Mouse (Mus musculus) fat pad, adult 2 months (tissue): ENCODE data around the gene Ccdc181.
"Not testable (repeated sequence)": the region's sequence is repeated elsewhere in the genome, so short reads cannot be mapped to it uniquely, and the experiment has no call there.

Experiments used
- DNase-seq: peaks from one replicate; pipeline ENCODE4 v3.0.0-alpha.2; 2011; ENCODE audit warnings: low read depth, low spot score; ENCODE audit errors: extremely low read depth

The Ccdc181 gene

DNA sequence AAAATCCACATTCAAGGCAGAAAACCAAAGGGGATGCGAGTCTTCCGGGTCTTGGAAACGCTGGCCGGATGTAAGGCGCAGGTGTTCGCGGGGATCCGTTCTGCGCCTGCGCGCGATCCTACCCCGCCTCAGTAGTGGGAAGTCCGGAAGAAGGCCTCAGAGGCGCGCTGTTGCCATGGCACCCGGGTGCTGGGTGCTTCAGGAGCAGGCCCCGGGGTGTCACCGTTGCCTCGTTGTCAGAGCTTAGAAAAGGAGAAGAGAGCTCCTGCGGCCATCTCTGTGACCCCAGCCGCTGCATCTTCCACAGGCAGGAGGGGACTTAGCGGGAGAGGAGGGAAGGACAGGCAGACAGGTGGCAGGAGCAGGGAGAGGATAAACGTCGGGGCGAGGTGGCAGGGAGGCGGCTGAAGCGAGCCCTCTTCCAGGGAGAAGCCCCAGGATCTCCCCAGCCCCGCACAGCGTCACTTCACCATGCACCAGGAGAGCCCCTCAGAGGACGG, at the start of gene Ccdc181:
Gene Ccdc181 (plus strand): TSS at position 131 of the 500 bp plus-strand sequence.
- peak; percentile 26 for DNase-seq

DNA sequence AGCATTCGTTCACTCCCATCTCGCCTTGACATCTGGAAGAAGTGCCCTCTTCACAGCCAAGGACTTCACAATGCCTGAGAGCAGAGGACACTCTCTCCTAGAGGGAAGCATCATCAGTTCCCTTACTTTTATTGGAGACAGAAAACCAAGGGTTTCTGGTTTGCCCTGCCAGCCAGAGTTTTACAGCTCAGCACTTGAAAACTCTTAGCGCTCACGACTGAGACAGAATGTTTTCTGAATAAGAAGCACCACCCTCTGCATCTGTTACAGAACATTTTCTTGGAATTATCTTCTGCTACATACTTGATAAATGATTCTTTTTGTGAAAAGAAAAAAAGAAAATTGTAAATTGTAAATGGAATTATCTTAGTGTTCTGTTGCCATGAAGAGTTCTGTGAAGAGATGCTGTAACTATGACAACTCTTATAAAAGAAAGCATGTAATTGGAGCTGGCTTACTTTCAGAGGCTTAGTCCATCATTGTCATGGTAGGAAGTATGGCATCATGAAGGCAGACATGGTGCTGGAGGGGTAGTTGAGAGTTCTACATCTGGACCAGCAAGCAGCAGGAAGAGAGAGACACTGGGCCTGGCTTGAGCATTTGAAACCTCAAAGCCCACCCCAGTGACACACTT, 43.3 kb upstream of the Ccdc181 start:
- DNase-seq, result not testable (repeated sequence)

DNA sequence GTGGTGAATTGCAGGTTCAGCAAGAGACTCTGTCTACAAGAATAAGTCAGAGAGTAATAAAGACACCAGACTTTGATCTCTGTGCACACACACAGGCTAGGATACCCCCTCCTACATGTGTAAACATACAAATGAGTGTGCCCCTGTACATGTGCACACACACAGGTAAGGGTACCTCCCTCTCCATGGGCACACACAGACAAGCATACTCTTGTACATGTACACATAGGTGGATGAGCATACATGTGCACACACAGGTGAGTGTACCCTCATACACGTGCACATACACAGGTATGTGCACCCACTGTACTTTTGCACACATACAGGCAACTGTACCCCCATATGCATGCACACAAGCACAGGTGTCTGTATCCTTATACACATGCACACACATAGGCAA, 41.9 kb upstream of the Ccdc181 start:
- DNase-seq, result no peak

DNA sequence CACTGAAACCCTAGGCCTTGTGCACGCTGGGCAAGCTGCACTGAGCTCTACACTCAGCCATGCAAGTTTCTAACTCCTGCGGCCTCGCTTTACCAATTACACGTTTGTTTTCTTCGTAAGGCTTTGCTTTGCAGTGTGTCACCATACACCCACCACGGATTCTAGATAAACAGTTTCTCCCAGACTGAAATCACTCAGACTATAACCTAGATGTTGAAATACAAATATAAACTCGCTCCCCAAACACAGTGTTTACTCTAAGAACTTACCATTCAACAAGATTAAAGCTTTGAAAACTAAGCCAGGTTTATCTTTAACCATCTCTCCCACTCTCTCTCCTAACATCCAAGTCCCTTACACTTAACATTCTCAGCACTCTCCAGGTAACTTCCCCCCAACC, 40.3 kb upstream of the Ccdc181 start:
- no peak for DNase-seq

DNA sequence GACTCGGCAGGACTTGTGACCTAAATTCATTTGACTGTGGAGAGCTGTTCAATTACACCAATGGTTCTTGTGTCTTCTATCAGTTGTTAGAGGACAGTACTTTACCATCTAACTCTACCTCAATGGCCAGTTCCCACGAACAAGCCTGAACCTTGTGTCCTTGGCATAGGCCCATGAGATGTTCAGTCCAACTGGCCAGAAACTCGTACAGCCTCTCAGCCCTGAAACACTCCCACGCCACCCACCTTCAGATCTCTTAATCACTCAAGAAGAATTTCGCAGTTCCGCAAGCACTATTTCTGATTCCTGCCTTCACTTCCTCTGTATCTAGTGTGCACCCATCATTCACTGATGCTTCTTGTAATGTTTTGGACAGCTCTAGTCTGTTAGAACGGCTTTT, 39.3 kb upstream of the Ccdc181 start:
- DNase-seq, result peak; percentile 87

DNA sequence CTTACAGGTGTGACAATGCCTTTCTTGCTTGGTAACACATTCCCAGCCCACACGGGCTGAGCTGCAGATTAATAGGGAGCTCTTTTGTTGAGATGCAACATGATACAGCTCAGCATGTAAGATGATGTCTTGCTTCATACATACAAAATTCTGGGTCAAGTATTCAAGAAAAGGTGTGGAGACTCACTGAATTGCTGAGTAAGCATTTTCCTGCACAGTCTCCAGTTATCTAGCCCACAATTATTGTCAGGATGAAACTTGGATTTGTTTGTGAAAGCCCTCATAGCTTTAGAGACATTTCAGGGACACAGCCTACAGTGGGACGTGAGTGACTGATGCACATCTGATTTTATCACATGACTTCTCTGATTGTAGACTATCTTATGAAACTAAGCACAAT, 33.9 kb upstream of the Ccdc181 start:
- DNase-seq, result no peak

DNA sequence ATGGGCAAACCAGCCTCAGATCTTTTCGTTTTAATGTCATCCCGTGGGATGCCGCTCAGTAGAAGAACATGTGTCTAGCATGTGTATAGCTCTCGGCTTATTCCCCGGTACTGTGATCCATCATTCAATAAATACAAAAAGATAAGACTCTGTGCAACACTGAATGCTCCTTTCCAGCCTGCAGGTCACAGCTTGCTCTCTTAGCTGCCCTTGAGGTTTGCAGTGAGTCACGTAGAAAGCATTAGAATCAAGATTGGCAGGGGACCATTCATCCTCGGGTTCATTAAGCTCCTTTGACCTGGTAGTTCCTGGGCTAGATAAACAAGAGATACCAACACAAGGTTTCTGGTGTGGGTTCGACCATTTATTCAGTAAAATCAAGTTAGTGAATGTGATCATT, 32.6 kb upstream of the Ccdc181 start:
- peak; percentile 83 for DNase-seq

DNA sequence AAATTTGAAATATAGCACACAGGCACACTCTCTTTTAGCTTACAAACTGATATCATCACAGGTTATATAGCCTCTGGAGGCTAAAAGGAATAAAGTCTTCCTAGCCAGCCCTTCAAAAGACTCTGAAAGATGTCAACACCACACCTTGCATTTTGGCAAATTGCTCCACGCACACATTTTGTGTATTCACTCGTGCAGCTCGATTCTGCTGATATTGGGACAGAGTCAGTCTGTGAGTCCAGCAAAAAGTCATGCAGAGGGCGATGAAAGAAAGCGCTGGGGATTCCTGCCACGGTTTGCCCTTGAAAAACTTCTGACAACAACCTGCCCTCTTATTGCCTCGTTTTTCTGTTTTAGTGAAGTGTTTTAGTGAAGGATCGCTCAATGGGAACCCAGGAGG, 27.9 kb upstream of the Ccdc181 start:
- DNase-seq, result no peak

DNA sequence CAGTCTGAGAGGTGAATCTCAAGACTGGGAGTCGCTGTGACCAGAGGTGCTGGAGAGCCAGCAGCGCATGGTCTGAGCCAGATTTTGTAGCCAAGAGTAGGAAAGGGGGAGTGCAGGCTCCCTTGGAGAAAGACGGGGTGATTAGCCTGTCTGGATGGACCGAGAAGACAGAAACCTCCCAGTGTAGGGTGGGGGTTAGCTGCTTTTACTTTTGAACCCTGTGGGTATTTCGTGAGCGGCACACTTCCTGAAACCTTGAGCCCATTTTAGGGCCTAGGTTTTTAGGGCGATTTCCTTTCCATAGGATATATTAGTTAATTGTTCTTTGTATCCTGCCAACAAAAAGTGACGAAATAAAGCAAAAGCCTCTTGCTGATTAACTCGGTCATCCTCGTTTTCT, 27.4 kb upstream of the Ccdc181 start:
- DNase-seq, result peak; percentile 19

DNA sequence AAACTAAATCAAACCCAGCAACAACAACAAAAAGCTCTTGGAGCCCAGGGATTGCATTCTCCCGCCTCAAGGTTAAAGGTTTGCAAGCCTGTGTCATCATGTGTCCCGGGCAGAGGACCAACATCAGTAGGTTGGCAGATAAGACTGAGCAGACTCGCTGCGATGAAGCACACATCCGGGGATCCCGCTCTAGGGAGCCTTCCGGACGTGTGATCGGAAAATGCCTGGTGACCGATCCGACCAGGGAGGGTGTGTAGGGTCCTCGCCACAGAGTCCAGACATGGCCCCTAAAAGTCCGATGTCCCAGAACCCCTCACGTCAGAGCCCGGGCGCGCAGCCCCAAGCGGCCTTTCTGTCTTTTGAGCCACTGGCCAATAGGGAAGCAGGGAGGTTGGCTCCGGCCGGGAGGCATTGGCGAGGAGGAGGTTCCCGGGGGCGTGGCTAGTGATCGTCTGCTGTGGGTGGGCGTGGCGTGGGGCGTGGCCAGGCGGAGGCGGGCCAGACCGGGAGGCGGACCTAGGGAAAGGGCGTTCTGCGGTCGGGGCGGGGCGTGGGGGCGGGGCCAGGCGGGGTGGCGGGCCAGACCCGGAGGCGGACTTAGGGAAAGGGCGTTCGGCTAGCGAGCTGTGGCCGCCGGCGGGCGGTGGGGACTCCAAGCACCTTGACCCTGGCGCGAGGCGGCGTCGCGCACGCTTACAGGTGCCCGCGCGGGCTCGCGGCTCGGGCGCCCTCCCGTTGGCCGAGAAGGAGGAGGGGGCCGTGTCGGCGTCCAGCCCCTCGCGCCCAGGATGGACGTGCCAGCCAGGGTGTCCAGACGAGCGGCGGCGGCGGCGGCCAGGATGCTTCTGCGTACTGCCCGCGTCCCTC, 26.7 kb upstream of the Ccdc181 start, which contains the start of gene Slc19a2:
Gene Slc19a2 (plus strand): TSS at position 582 of the 867 bp plus-strand sequence.
- peak; percentile 78 for DNase-seq

DNA sequence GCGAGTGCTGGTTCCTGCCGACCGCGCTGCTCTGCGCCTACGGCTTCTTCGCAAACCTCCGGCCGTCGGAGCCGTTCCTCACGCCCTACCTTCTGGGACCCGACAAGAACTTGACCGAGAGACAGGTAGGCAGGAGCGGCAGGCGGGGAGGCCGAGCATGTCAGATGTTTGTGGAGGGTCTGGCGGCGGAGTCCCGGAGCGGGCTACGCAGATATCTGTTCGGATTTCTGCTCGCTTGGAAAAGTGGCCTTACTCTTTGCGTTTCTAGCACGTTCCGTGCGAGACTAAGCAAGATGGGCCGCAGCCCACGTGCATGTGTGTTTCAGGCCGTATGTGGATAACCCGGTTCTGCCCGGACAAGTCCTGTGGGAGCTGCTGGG, 26.1 kb upstream of the Ccdc181 start:
- no peak for DNase-seq

DNA sequence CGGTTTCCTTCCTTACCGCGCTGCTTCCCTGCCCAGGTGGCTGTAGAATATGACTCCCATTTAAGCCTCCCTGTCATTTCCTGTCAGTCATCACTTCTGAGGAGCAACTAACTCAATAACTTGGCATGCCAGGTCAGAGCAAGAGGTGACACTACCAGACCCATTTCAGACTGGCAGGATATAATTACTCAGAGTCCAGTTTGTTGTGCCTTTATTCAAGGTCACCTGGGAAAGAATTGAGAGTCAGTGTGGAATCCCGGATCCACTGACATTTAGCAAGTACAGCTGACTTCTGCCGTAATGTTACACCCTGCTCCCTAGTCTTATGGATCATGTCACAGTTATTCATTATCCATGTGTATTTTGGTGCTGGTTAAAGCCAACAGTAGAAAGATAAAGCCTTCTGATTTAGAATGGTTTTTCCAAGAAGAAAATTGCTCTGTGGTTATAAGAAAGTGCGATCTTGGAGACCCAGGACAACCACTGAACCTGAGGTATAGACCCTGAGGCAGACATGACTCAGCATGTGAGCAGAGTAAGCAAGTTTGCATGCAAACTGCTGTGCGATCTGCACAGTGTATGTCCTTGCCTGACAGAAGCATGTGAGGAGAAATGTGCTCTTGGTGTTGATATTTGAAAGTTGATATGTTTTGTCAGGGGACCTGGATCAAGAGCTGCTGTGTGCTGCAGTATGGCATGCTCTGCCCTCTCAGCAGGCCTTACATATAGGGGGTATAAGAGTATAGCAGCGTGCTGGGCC, 24.8 kb upstream of the Ccdc181 start:
- DNase-seq, result no peak

DNA sequence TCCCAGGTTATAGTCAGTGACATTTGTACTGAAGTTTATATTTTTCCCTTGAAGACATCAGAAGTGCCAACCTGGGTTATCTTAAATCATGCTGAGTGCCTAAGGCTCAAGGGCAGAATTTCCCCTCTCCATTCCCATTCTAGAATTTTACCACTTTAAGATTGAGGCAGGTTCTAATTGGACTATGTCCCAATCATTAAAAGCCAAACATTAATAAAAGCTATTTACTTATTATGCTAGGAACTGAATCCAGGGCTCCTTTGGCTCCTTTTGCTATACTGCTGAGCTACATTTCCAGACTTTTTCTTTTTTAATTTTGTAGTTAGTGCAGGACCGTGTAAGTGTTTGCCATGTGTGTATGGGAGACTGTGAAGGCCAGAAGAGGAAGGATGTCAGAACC, 23.9 kb upstream of the Ccdc181 start:
- no peak for DNase-seq

DNA sequence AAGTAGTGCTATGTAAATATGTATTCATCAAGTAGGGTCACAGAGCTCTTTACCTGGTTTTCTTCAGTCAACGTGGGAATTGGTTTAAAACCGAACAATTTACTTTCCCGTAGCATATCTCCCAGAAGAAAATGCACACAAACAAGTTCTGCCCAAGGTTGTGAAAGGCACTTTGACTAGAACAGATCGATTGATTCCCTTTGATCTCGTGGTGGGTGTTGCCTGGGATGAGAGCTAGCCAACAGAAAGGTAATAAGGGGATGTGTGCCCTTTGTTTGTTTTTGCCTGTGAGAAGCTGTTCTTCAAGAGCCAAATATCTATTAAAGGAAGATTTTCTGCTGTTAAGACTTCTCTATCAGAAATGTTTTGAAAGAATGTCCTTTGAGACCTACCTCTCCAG, 22.8 kb upstream of the Ccdc181 start:
- DNase-seq, result no peak

DNA sequence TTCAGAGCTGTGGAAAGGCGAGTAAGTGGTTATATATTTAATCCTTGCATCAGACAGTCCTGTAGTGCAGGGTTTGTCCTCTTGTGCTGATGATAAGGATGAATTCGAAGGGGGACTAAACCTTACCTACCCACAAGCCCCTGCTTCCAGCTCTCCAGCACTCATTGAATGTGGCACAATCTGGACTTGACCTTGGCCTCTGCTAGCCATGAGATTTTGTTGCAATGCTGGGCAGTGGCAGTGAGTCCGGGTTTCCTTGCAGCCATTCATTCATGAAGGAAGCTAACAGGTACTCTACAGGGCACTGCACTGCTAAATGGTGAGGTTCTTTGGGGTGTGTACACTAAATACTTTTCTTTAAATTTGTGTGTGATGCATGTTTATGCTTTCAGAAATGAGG, 20.5 kb upstream of the Ccdc181 start:
- no peak for DNase-seq

DNA sequence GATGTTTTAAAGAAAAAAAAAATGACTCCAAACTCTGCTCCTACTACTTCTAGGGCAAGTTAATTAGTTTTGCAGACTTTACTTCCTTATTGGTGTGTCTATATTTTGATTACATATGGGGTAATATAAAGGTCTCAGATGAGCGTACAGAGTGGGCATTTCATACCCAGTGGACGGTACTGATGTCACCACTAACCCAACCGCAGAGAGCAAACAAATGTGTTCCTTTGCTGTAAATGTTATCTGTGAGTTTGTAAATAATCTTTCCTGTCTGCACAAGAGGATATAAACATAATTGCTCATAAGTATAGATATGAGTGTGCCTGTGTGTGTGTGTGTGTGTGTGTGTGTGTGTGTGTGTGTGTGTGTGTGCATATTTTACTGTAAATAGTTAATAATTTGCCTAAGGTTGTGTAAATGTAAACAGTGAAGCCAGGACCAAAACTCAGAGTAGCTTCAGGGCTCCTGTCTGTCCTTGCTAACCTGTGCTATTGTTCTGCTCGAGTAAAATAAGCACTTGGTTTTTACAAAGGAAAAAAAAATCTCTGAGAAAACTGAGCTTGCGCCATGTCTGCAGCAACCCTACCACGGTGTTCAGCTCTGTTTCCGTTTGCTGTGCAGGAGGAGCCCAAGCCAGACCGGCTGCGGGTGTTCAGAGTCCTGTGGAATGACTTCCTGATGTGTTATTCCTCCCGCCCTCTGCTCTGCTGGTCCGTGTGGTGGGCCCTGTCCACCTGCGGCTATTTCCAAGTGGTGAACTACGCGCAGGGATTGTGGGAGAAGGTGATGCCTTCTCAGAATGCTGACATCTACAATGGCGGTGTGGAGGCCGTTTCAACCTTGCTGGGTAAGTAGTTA, 15.0 kb upstream of the Ccdc181 start:
- no peak for DNase-seq

DNA sequence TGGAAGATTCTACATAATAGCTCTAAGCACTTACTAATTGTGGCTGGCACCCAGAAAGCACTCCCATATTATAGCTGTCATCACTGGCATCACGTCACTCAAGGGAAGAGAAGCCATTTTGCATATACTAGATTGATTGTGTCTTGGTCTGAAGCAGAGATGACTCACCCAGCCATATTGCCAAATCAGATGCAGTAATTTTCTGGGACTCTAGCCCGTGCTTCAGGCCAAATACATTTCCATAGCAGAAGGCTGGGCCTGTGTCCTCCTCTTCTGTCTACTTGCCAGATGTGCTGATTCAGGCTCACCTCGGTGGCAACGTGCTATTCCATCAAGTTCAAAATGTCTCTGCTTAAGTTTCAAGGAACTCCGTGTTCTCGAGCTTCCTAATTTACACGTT, 13.8 kb upstream of the Ccdc181 start:
- peak; percentile 93 for DNase-seq

DNA sequence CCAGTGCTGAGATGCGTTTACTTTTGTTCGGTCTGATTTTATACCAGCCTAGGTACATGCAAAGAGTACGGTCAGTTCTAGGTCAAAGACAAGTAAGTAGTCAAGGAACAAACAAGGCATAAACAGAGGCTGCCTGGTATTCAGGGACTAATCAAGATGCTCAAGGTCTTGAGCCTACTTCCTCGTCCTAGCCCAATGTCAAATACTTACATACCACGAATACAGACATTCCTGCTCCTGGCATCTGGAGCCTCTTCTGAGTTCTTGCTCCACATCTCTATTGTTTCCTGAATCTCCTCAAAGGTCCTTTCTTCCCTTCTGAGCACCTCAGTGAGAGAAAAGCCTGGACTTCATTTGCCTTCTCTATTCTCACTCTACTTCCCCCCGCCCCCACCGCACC, 4.4 kb upstream of the Ccdc181 start:
- no peak for DNase-seq

DNA sequence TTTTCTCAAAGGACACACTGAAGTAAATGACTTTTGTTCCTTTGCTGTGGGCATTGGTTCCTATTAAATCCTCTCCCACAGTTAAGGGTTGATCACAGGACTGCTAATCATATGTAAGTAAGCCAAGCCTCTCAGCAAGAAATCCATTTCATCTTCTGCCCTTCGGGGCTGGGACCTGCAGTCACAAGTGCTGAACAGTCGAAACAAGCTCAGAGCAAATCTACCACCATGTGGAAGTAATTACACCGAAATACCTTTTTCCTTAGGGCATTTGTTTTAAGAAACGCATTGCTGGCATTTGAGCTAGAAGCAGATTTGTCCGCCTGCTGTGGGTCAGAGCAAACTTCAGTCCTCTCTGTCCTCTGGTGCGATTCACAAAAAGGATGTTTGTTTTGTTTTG, 1.7 kb upstream of the Ccdc181 start:
- no peak for DNase-seq

DNA sequence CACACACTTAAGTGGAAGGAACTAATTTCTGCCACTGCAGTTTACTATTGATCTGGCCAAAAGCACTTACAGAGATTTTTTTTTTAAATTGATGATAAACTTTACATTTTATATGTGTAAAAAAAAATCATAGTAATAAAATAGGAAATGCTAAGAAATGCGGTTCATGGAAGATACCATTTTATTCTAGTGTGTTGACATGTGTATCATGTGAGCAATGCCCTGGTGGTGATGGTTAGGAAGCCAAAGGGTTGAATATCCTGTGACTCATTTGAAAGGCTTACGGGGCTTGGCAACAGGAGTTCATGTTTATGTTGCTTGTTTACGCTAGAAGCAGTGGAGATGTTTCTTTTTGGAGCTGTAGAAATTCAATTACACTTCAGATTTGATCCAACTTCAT, 1.2 kb downstream of the Ccdc181 start:
- no peak for DNase-seq

DNA sequence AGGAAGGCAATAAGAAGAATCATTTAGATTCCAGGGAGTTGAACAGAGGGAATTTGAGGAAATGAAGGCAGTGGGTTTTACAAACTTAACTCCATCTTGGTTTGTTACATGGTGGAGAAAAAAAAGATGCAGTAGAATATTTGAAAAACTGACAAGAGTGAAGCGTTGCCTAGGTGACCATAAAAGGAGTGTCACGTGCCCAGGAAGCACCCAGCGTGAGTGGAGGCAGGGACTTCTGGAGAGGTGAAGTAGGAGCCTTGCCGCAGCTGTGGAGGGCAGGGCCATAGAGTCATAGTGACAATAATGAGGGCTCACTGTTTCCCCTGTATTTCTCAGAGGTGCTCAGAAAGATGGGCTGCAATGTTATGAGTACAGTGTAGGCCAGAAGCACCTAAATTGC, 3.9 kb downstream of the Ccdc181 start:
- DNase-seq, result no peak
